Mouse (Mus musculus) olfactory bulb, adult 2 months (tissue): ENCODE measurements around the gene Kdm1b.

Experiments
- CTCF ChIP-seq: fragments of 200-500 bp; IDR thresholded peaks from 2 replicates; pipeline ENCODE4 v1.5.1; 2012; ENCODE audit warnings: low read depth, mild to moderate bottlenecking, low read length, moderate library complexity; ENCODE audit not compliant: insufficient read depth
- POLR2A ChIP-seq: fragments of 200-500 bp; IDR thresholded peaks from 2 replicates; pipeline ENCODE4 v1.6.1; 2012; ENCODE audit warnings: mild to moderate bottlenecking, low read depth, low read length, moderate library complexity; ENCODE audit not compliant: insufficient read depth

DNA sequence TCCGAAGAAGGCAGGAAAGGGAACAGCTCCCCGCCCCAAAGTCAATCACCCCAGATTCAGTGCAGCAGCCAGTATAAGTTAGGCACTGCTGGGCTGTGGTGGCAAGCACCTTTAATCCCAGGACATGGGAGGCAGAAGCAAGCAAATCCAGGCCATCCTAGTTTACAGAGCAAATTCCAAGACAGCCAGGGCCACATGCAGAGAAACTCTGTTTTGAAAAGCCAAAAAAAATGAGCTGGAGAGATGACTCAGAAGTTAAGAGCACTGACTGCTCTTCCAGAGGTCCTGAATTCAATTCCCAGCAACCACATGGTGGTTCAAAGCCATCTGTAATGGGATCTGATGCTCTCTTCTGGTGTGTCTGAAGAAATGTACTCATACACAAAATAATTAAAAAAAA lies 50.5 kb downstream of the Kdm1b start:
- TF ChIP-seq CTCF (no peak), POLR2A (no peak)
